Mouse (Mus musculus) spleen, adult 18-20 months (tissue): ENCODE data around the gene Misp.
A peak's percentile ranks its signal among the peaks of the same experiment; 100 is the strongest.

ENCODE experiments used
- DNase-seq, 2 experiments: peaks; one replicate each; pipeline ENCODE4 v3.0.0; 2022; ENCODE audit warnings: mixed read lengths in 2 of 2

Misp gene

GRCm38 (mm10) chr10:79820782-79821181 is at the start of gene Misp:
Misp (plus strand) TSS chr10:79820989.
- no peak for DNase-seq

DNA sequence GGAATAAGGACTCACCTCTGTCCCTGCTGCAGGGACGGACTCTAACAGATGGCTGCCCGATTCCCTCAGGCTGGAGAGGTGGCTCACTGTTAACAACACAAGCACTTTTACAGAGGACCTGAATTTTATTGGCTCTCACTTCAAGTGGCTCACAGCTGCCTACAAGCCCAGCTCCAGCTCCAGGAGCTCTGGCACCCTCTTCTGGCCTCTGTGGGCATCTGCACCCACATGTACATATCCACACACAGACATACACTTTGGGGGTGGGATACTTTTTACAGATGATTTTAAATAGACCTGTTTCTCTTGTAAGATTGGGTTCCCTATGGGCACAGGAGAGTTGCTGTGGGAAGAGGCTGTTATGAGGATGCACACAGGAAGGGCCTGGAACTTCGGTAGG is 48.5 kb upstream of the Misp start:
- DNase-seq, result no peak

GRCm38 (mm10) chr10:79773208-79773607 is 47.6 kb upstream of the Misp start:
- no peak for DNase-seq

DNA sequence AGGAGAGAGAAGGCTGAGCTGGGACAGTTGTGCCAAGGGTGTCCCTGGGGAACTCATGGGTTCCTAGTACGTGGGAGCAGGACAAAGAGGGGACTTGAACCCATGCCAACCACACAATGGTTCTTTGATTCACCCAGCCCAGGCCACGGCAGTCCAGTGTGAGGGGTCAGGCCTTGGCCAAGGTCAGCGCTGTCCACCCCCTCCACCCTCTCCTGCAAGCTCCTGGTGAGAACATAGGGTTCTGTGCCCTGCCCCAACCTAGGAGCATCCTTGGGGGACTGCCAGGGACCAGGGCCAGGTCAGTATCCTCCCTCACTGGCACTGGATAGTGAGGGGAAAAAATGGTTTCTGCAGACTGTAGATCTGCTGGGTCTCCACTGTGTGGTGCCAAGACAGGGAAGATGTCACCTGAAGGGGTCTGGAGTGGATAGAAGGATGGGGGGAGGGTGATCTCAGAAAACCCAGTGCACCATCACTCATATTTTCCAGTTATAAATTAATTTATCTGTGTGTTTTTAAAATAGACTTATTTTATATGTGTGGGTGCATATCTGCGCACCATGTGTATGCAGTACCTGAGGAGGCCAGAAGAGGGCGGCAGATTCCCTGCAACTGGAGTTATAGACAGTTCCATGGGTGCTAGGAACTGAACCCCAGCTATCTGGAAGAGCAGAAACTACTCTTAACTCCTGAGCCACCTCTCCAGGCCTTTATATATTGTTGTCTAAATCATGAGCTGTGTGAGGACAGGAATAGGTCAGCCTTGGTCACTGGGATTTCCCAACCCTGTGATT is 46.1 kb upstream of the Misp start:
- DNase-seq, result no peak

- no peak for DNase-seq
These were observed 43.7 kb upstream of the Misp start, which contains the start of gene Fstl3 for GRCm38 (mm10) chr10:79777103-79777531. Fstl3 (plus strand) TSS chr10:79777272.

DNA sequence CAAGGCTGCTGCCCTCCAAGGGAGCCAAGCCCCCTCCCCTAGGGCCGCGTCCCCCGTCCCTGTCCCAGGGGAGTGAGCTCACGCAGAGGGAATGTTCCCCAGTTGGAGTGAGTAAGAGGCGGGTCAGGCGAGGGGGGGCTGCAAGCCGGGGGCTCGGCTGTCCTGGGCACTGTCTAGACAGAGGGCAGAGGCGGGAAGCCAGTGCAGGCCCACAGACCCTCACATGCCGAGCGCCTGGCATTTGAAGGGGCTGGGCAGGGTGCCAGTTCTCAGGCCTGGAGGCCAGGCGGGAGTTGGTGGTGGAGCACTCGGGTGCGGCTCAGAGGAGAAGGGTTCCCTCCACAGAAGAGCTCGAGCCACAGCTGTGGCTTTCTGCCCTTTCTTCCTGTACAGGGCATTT is 42.8 kb upstream of the Misp start:
- no peak for DNase-seq

GRCm38 (mm10) chr10:79779193-79779592 is 41.6 kb upstream of the Misp start:
- DNase-seq, result no peak

- DNase-seq, result peak; percentile 95 to 96
These were observed 40.8 kb upstream of the Misp start for GRCm38 (mm10) chr10:79779784-79780663.

DNA sequence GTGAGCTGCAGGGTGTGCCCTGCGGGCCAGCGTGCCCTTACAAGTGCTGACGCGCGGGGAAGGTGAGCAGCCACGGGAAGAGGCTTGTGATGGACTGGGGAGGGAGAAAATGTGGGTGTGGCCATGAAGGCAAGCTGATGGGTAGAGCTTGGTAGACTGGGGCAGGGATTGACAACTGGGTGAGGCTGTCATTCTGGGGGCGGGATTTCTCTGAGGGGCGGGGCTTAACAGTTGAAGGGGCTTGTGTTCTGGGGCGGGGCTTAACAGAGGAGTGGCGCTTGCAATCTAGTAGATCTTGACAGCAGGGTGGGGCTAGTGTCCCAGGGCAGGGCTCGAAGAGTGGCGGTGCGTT is 40.1 kb upstream of the Misp start:
- DNase-seq, result peak in 1 of 2 experiments; percentile 68

DNA sequence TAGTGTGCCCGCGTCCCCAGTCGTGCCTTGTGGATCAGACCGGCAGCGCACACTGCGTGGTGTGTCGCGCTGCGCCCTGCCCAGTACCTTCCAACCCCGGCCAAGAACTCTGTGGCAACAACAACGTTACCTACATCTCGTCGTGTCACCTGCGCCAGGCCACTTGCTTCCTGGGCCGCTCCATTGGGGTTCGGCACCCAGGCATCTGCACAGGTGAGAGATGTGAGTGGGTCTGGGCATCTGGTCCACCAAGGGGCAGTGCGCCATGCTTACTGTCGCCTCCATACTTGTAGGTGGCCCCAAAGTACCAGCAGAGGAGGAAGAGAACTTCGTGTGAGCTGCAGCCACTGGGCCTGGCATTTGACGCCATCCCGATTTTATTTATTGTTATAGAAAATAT is 39.6 kb upstream of the Misp start:
- no peak for DNase-seq

DNA sequence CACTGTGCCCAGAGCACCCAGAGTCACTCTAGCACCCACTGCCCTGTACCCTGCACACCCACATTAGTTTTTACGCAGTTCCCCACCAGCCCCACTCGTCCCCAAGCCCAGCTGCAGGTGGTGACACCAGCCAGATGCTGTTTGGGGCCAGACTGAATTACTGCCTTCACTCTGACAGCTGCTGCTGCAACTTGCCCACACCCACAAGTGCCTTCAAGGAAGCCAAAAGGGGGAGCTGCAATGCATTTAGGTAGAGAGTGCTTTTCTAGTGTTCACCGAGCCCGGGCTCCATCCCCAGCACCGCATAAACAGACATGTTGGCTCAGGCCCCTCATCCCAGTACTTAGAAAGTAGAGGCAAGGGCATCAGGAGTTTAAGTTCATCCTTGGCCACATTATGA is 38.8 kb upstream of the Misp start:
- DNase-seq, result no peak

- DNase-seq, result no peak
These were observed 37.7 kb upstream of the Misp start for GRCm38 (mm10) chr10:79783050-79783449.

GRCm38 (mm10) chr10:79783920-79784800 is 36.6 kb upstream of the Misp start:
- peak in 1 of 2 experiments; percentile 51 for DNase-seq

- peak; percentile 48 to 80 for DNase-seq
These were observed 32.2 kb upstream of the Misp start for GRCm38 (mm10) chr10:79788386-79789158.

DNA sequence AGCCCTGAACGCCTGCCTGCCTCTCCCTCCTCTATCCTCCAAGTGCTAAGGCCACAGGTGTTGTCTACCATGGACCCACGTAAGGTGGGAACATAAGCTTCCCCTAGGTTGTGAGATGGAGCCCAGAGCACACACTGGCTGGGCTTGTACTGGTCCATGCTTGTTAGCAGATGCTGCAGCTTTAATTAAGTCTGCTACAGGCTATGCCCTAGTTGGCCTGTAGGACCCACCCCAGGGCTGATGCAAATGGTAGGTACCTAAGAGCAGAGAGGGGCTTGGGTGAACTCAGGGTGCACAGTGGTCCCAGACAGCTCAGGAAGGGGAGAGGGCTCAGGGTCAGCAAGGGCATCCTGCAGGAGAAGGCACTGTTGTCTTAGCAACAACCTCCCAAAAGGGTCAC is 31.2 kb upstream of the Misp start:
- no peak for DNase-seq

- DNase-seq, result no peak
These were observed 29.9 kb upstream of the Misp start, which contains the start of gene Prss57 for GRCm38 (mm10) chr10:79790861-79791260. Prss57 (minus strand) TSS chr10:79790961.

- DNase-seq, result no peak
These were observed 28.3 kb upstream of the Misp start for GRCm38 (mm10) chr10:79792339-79793040.

GRCm38 (mm10) chr10:79793051-79793737 is 27.6 kb upstream of the Misp start, which contains the start of gene Palm:
Palm (plus strand) TSS chr10:79793572.
- DNase-seq, result peak; percentile 47 to 85

GRCm38 (mm10) chr10:79793738-79794490 is 26.9 kb upstream of the Misp start:
- no peak for DNase-seq

DNA sequence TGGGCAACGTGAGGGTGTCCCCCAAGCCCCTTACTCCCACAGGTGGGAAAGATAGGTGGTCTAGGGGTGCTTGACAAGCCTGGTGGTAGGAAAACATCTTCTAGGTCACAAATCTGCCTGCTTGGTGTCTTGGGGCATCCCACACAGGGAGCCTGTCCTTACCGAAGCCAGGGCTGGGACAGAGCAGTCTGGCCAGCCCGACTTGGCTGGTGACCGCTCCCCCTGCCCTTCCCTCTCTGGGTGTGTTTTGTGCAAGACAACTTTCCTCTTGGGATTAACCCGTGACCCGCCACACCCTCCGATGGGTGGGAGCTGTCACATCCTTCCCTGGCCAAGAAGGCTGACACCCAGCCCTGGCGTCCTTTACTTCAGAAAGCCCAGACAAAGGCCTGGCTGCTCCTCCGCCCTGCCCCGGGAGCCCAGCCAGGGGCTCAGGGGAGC is 26.3 kb upstream of the Misp start:
- no peak for DNase-seq
